Mouse (Mus musculus) hindlimb bud, embryonic 11.5 days (tissue): Measurements from ENCODE around the gene Ano10.
"Not testable (repeated sequence)": the region's sequence is repeated elsewhere in the genome, so short reads cannot be mapped to it uniquely, and the experiment has no call there.

Source experiments
- DNase-seq: peaks from one replicate; pipeline ENCODE4 v3.0.0-alpha.2; 2012; ENCODE audit warnings: low read depth, low spot score; ENCODE audit errors: extremely low spot score

Ano10 gene

DNA sequence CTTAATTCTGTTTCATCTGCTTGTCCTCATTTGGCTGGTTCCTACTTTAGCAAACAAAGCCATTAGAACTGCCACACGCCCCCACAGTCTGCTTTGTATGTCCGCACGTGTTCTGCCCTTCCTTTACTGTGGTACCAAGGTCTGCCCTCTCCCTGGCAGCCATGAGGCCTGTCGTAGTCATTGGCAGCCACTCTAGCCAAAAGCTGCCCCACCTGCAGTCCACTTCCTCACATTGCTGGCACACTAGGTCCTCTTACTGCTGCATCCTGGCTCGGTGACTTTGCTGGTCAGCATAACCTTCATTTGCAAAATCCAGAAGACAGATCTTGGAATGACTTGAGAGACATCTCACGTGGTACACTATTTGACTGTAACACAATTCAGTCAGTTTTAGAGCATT is 124.3 kb downstream of the Ano10 start:
- DNase-seq, result no peak

DNA sequence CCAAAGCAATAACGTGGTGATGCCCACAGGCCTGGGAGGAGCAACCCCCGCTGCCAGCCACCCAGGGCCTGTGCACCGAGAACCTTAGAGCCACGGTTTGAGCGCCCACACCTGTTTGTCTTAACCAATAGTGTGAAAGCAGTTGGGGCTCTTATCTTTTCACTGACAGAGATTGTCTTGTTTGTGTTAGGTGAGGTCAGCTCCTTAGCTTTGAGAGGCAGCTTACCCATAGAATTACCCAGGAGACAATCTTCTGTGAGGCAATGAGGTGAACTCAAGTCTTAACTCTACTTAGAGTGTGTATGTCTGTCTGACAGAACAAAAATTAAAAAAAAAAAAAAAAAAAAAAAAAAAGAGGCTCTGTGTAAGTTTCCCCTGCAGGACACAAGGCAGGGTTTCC is 126.5 kb downstream of the Ano10 start:
- DNase-seq, result not testable (repeated sequence)

- no peak for DNase-seq
Measured at GRCm38 (mm10) chr9:122164535-122164934, 129.7 kb downstream of the Ano10 start.

DNA sequence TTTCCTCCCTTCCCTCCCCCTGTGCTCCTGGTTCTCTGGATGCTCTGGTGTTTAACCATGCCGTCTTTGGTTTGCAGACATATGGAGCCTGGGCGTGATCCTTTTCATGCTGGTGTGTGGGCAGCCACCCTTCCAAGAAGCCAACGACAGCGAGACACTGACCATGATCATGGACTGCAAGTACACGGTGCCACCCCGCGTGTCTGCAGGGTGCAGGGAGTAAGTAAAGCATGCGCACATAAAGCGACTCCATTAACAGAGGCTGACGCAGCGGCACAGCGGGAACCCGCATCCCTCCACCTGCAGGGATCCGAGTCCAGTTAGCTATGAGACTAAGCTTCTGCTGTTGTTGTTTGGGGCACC is 137.2 kb downstream of the Ano10 start:
- DNase-seq, result no peak

GRCm38 (mm10) chr9:122156389-122157078 is 137.7 kb downstream of the Ano10 start:
- DNase-seq, result no peak

DNA sequence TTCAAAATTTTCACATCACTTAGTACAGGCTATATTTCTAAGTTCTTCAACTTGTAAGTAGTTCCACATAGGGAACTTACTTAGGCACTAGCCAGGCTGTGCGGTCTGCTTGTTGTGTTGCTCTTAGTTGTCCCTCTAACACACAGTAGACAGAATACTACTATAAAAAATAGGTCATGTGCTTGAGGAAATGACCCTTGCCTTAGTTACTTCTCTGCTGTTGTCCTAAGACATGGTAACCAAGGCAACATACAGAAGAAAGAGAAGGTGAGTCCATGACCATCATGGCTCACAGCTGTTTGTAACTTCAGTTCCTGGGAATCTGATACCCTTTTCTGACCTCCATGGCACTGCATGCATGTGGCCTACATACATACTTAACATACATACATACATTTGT is 139.0 kb downstream of the Ano10 start:
- DNase-seq, result no peak

DNA sequence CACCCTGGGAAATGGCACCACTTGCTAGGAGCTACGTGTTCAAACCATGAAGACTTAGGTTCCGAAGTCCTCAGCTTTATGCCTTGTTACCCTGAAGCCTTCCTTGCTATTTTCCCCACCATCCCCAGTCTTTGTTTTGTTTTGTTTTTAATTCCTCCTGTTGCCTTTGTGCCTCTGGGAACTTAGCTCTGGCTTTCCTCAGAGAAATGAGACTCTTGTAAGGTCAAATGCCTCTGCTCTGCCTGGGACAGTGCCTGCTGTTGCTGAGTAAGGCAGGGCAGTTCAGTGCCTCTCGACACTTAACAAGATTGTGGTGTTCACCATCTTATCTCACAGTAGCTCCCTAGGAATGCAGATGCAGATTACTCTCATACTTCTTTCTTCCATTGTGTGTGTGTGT is 140.8 kb downstream of the Ano10 start:
- DNase-seq, result no peak

GRCm38 (mm10) chr9:122152501-122152900 is 141.7 kb downstream of the Ano10 start:
- no peak for DNase-seq

GRCm38 (mm10) chr9:122152063-122152462 is 142.2 kb downstream of the Ano10 start:
- DNase-seq, result no peak

GRCm38 (mm10) chr9:122149997-122150826 is 144.0 kb downstream of the Ano10 start:
- DNase-seq, result no peak

DNA sequence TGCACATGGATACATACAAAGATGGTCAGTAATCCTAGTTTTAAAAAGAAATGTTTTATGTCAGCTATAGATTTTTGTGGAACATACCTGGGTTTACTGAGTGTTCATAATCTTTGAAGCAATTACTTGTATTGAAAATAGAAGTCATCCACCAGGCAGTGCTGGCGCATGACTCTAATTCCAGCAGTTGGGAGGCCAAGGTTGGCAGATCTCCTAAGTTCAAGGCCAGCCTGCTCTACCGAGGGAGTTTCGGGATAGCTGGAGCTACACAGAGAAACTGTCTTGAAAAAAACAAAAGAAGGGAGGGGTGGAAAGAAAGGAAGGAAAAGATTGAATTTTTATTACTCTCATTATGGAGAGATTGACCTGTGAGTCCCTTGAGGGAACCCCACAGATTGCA is 145.9 kb downstream of the Ano10 start:
- DNase-seq, result no peak

GRCm38 (mm10) chr9:122146124-122146870 is 147.9 kb downstream of the Ano10 start:
- DNase-seq, result no peak

DNA sequence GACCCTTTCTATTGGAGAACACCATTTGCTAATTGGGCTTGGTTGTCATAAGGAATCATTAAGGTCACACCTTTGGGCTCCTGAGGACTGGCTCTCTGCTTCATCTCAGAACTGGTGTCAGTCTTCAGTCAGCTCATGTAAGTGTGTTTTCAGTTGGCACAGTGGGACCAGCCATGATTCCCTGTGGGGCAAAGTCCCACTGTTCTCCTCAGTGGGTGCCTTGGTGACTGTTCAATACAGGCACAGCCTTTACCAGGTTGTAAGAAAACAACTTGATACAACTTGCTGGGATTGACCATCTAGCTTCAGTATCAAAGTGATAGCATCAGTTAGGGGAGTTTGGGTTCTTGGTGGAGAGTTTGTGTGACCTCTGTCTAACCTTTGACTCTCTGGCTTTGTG is 148.5 kb downstream of the Ano10 start:
- no peak for DNase-seq

GRCm38 (mm10) chr9:122144776-122145175 is 149.4 kb downstream of the Ano10 start:
- no peak for DNase-seq

GRCm38 (mm10) chr9:122143219-122143618 is 151.0 kb downstream of the Ano10 start:
- DNase-seq, result no peak

GRCm38 (mm10) chr9:122139236-122139635 is 155.0 kb downstream of the Ano10 start:
- no peak for DNase-seq

DNA sequence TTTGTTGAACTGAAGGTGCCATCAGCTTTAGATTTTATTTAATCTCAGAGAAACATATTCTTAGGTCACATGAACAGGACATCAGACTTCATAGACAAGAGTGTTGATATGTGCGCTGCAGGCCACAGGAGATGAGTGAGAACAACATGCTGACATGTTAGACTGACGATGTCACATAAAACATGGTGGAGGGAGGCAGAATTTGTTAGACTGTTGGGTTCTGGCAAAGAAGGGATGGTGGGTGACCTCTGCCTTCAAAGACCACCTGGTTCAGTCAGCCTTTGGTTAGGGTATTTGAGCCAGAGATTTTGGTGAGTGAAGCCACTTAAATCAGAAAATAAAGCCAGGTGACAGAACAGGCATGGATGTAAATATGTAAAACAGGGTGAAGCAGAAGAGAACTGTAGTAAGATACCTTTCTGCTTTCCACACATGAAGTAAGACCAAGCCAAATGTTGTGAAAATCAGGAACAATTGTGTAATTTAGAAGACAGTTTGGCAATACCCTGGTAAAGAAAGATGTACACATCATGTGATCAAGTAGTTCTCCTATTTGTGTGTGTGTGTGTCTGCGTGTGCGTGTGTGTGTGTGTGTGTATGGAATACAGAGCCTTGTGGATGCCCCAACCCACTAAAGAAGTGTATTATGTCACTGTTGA is 155.7 kb downstream of the Ano10 start:
- DNase-seq, result no peak

DNA sequence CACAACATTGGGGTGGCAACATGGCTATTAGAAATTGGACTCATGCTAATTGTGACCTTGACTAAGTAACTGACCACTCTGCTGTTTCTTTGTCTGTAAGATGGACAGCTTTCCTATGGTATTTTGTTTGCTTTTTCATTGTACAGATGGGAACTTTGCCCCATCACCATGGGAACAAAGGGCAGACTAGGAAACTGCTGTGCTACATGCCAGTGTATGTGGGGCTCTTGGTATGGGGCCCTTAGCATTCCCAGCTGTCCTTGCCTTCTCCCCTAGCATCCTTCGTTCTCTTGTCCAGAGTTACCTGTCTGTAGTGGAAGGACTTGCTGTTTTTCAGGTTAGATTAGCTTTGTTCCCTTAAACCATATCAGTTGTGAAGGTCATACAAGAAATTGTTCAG is 156.3 kb downstream of the Ano10 start:
- DNase-seq, result no peak

- no peak for DNase-seq
Measured at GRCm38 (mm10) chr9:122135885-122136170, 158.4 kb downstream of the Ano10 start.

- no peak for DNase-seq
Measured at GRCm38 (mm10) chr9:122135095-122135884, 158.9 kb downstream of the Ano10 start.

- DNase-seq, result no peak
Measured at GRCm38 (mm10) chr9:122132145-122132544, 162.1 kb downstream of the Ano10 start.
